Mouse (Mus musculus): ENCODE results near the gene Trpm1. TPM values are rescaled to one million over a fixed set of nuclear protein-coding genes. Genes with fewer than 3 reads are reported as not detected.

The Trpm1 gene
- polyA plus RNA-seq, 2 experiments: not detected

DNA sequence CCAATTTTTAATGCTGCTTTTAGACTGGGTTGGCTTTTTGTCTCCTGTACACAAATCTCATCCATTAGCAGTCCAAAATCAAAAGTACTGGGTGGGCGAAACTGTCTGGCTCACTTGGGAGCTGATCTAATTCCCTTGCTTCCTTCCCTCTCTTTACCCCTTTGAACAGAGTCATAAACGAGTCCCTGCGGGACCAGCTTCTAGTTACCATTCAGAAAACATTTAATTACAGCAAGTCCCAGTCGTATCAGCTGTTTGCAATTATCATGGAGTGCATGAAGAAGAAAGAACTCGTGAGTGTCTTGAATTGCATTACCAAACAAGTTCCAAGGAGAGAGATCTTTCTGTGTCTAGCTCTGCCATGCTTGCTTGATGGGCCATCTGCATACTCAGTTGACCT, 55.1 kb downstream of the Trpm1 start:
- Histone ChIP-seq H3K27ac (no peak overlapping the region), H3K4me2 (ENCODE audit: low read depth) (no peak overlapping the region), H3K36me3 (replicated peaks; ENCODE audit: control insufficient read depth, insufficient read depth, low read depth) (no peaks in the 10 kb centered on the region), H3K9me3 (ENCODE audit: control insufficient read depth, low read length) (no peaks in the 10 kb centered on the region), H3K4me1 (replicated peaks; ENCODE audit: control insufficient read depth in 2 of 2, insufficient read depth in 2 of 2, low read length in 1 of 2) (no peaks in the 10 kb centered on the region), H3K27me3 (ENCODE audit: control insufficient read depth, insufficient read depth, low read length) (no peaks in the 10 kb centered on the region), H3K9ac (replicated peaks) (no peak overlapping the region), H3K4me3 (ENCODE audit: insufficient read depth in 1 of 2, low read depth in 2 of 2, low read length in 2 of 2) (no peak overlapping the region)
- WGBS (ENCODE audit: insufficient replicate concordance): 56% methylated on average over 5 of the region's 5 CpGs
- DNase-seq (ENCODE audit: low read depth in 3 of 3, low spot score in 3 of 3): no peak
- ATAC-seq (ENCODE audit: insufficient read depth): no peak
- TF ChIP-seq EP300 (IDR thresholded peaks at IDR 0.05; ENCODE audit: low read depth): no peak
- TF ChIP-seq CTCF (IDR thresholded peaks at IDR 0.05; ENCODE audit: low read depth): no peak

DNA sequence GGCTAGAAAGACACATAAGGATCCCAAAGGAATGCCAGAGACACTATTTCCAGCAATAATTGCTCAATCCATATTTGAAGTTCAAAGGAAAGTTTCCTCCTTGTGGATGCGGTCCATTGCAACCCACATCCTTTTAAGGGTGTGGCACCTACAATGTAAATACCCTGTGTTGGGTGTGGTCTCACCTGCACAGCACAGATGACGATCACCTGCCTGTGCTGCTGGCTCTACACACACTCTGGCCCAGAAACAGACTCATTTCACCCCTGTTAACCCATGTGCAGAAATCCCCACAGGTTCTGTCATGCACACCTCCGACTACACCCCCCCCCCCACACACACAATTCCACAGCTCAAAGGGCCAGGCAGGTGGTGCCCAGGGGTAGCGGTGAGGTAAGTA, 59.2 kb downstream of the Trpm1 start:
- WGBS (ENCODE audit: insufficient replicate concordance): 66% methylated on average over 4 of the region's 4 CpGs
- Histone ChIP-seq H3K4me1 (replicated peaks; ENCODE audit: control insufficient read depth in 2 of 2, insufficient read depth in 2 of 2, low read length in 1 of 2) (no peaks in the 10 kb centered on the region), H3K27ac (no peak overlapping the region), H3K9ac (replicated peaks) (no peak overlapping the region), H3K4me2 (ENCODE audit: low read depth) (no peak overlapping the region), H3K9me3 (ENCODE audit: control insufficient read depth, low read length) (no peaks in the 10 kb centered on the region), H3K27me3 (ENCODE audit: control insufficient read depth, insufficient read depth, low read length) (no peaks in the 10 kb centered on the region), H3K36me3 (replicated peaks; ENCODE audit: control insufficient read depth, insufficient read depth, low read depth) (no peaks in the 10 kb centered on the region), H3K4me3 (ENCODE audit: insufficient read depth in 1 of 2, low read depth in 2 of 2, low read length in 2 of 2) (no peak overlapping the region)
- DNase-seq (ENCODE audit: low read depth in 3 of 3, low spot score in 3 of 3): no peak
- no peak for ATAC-seq (ENCODE audit: insufficient read depth)
- no peak for TF ChIP-seq CTCF (IDR thresholded peaks at IDR 0.05; ENCODE audit: low read depth)
- no peak for TF ChIP-seq EP300 (IDR thresholded peaks at IDR 0.05; ENCODE audit: low read depth)

DNA sequence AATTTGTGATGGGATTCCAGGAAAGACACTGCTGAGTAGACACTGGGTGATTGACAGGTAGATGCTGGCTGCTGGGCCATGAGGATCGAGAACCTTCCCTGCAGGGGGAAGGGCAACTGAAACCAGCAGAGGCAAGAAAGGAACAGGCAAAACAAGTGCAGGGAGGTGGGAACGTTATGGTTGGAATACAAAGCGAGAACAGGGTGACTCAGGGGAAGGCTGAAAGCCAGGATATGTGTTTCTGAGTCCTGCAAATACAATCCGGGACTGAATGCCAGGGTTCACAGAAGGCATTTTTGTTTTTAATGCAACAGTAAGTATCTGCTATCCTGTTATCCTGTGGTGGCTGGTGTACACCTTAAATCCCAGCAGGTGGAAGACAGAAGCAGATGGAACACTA, 60.4 kb downstream of the Trpm1 start:
- H3K36me3 ChIP-seq (replicated peaks; ENCODE audit: control insufficient read depth, insufficient read depth, low read depth): no peaks in the 10 kb centered on the region
- no peak overlapping the region for H3K27ac ChIP-seq
- H3K4me3 ChIP-seq (ENCODE audit: insufficient read depth in 1 of 2, low read depth in 2 of 2, low read length in 2 of 2): no peak overlapping the region
- H3K4me1 ChIP-seq (replicated peaks; ENCODE audit: control insufficient read depth in 2 of 2, insufficient read depth in 2 of 2, low read length in 1 of 2): no peaks in the 10 kb centered on the region
- 46% methylated on average over 4 of the region's 4 CpGs for WGBS (ENCODE audit: insufficient replicate concordance)
- ATAC-seq (ENCODE audit: insufficient read depth): no peak
- H3K27me3 ChIP-seq (ENCODE audit: control insufficient read depth, insufficient read depth, low read length): no peaks in the 10 kb centered on the region
- DNase-seq (ENCODE audit: low read depth in 3 of 3, low spot score in 3 of 3): no peak
- no peaks in the 10 kb centered on the region for H3K9me3 ChIP-seq (ENCODE audit: control insufficient read depth, low read length)
- no peak overlapping the region for H3K4me2 ChIP-seq (ENCODE audit: low read depth)
- no peak for TF ChIP-seq EP300 (IDR thresholded peaks at IDR 0.05; ENCODE audit: low read depth)
- no peak for TF ChIP-seq CTCF (IDR thresholded peaks at IDR 0.05; ENCODE audit: low read depth)
- no peak overlapping the region for H3K9ac ChIP-seq (replicated peaks)

DNA sequence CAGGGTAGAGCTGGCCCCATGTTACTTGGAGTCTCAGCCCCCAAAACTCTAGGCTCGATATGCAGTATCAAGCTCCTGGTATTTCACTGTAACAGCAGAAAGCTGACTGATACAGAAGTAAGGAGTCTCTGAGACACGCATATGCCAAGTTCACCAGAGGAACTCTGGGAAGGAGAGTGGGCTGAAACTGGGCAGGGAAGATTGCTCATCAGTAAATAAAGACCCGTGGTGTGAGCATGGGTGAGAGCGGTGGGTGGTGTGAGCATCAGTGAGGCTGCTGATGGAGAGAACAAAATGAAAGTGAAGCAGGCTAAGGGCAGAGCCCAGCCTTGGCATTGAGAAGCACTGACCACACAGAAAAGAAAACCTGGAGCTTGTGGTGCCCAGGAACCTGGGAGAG, 62.0 kb downstream of the Trpm1 start:
- ATAC-seq (ENCODE audit: insufficient read depth) (no peak), DNase-seq (ENCODE audit: low read depth in 3 of 3, low spot score in 3 of 3) (no peak)
- H3K9me3 ChIP-seq (ENCODE audit: control insufficient read depth, low read length): no peaks in the 10 kb centered on the region
- no peak overlapping the region for H3K4me2 ChIP-seq (ENCODE audit: low read depth)
- 52% methylated on average over 4 of the region's 4 CpGs for WGBS (ENCODE audit: insufficient replicate concordance)
- no peak overlapping the region for H3K4me3 ChIP-seq (ENCODE audit: insufficient read depth in 1 of 2, low read depth in 2 of 2, low read length in 2 of 2)
- H3K9ac ChIP-seq (replicated peaks): no peak overlapping the region
- no peaks in the 10 kb centered on the region for H3K27me3 ChIP-seq (ENCODE audit: control insufficient read depth, insufficient read depth, low read length)
- no peak for TF ChIP-seq CTCF (IDR thresholded peaks at IDR 0.05; ENCODE audit: low read depth)
- TF ChIP-seq EP300 (IDR thresholded peaks at IDR 0.05; ENCODE audit: low read depth): no peak
- no peaks in the 10 kb centered on the region for H3K36me3 ChIP-seq (replicated peaks; ENCODE audit: control insufficient read depth, insufficient read depth, low read depth)
- H3K4me1 ChIP-seq (replicated peaks; ENCODE audit: control insufficient read depth in 2 of 2, insufficient read depth in 2 of 2, low read length in 1 of 2): no peaks in the 10 kb centered on the region
- no peak overlapping the region for H3K27ac ChIP-seq

DNA sequence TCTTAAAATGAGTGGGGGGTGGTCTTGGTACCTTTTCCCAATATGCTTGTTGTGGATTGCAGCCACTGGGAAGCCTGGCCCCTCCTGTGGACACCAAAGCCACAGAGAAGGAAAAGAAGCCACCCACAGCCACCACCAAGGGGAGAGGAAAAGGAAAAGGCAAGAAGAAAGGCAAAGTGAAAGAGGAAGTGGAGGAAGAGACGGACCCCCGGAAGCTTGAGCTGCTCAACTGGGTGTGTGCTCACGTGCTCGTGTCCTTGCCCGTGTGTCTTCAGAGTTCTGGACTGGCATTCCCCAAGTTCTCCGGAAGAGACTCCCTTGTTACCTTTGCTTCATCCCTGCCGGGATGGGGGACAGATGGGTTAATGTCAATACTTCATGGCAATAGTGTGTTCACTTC, 63.8 kb downstream of the Trpm1 start:
- Histone ChIP-seq H3K4me1 (replicated peaks; ENCODE audit: control insufficient read depth in 2 of 2, insufficient read depth in 2 of 2, low read length in 1 of 2) (no peaks in the 10 kb centered on the region), H3K4me3 (ENCODE audit: insufficient read depth in 1 of 2, low read depth in 2 of 2, low read length in 2 of 2) (no peak overlapping the region), H3K27ac (no peak overlapping the region), H3K27me3 (ENCODE audit: control insufficient read depth, insufficient read depth, low read length) (no peaks in the 10 kb centered on the region), H3K4me2 (ENCODE audit: low read depth) (no peak overlapping the region), H3K9me3 (ENCODE audit: control insufficient read depth, low read length) (no peaks in the 10 kb centered on the region), H3K36me3 (replicated peaks; ENCODE audit: control insufficient read depth, insufficient read depth, low read depth) (no peaks in the 10 kb centered on the region), H3K9ac (replicated peaks) (no peak overlapping the region)
- DNase-seq (ENCODE audit: low read depth in 3 of 3, low spot score in 3 of 3) (no peak), ATAC-seq (ENCODE audit: insufficient read depth) (no peak)
- TF ChIP-seq EP300 (IDR thresholded peaks at IDR 0.05; ENCODE audit: low read depth): no peak
- TF ChIP-seq CTCF (IDR thresholded peaks at IDR 0.05; ENCODE audit: low read depth): no peak
- 39% methylated on average over 7 of the region's 7 CpGs for WGBS (ENCODE audit: insufficient replicate concordance)
